In genomic region chr4:10873549-10873919, GRCm38 (mm10) we compare ENCODE assay signal across 8 mouse cellular contexts. TPM values are rescaled to one million over a fixed set of nuclear protein-coding genes. Genes with fewer than 3 reads are reported as not detected.
DNase-seq lines count a peak whose midpoint lies in the region; ATAC-seq and TF ChIP-seq lines count a peak whose summit lies in the region.

No protein-coding gene starts in this region.

- H3K9ac ChIP-seq in midbrain, embryonic 13.5 days (replicated peaks) = peak overlapping the region; percentile 11; the same call in 1 of the 2 replicates

- no peak for TF ChIP-seq POLR2A in cerebellum, adult 2 months (IDR thresholded peaks at IDR 0.05; ENCODE audit: borderline replicate concordance, insufficient read depth, low read length)

- no peaks in the 10 kb centered on the region for H3K27me3 ChIP-seq in cerebellum, adult 2 months (ENCODE audit: control insufficient read depth, insufficient read depth, low read length)
- H3K27me3 ChIP-seq in midbrain, embryonic 13.5 days = no peaks in the 10 kb centered on the region

- H3K4me1 ChIP-seq in cerebellum, adult 2 months (ENCODE audit: control insufficient read depth, insufficient read depth, low read length) = no peaks in the 10 kb centered on the region
- H3K4me1 ChIP-seq in midbrain, embryonic 13.5 days (replicated peaks) = peaks cover 16% of the 10 kb centered on the region

- ATAC-seq in inflammation-experienced regulatory T-cells, adult 6 months = peak; percentile 5
- peak; percentile 55 for ATAC-seq in midbrain, embryonic 13.5 days

- no peaks in the 10 kb centered on the region for H3K9me3 ChIP-seq in midbrain, embryonic 13.5 days

- peak overlapping the region; percentile 55 for H3K4me2 ChIP-seq in midbrain, embryonic 13.5 days (replicated peaks)

- no peak overlapping the region for H3K27ac ChIP-seq in cerebellum, adult 2 months (ENCODE audit: insufficient read depth, low read length)
- peak overlapping the region; percentile 99 for H3K27ac ChIP-seq in midbrain, embryonic 13.5 days

- no peaks in the 10 kb centered on the region for H3K36me3 ChIP-seq in midbrain, embryonic 13.5 days

- DNase-seq in cerebellum, adult 2 months = no peak
- DNase-seq in cerebellum, adult 11-12 months = no peak
- DNase-seq in right cerebral cortex, postnatal 4 days = peak; percentile 52
- DNase-seq in right cerebral cortex, adult 18-20 months = no peak
- no peak for DNase-seq in right cerebral cortex, postnatal 25 days
- no peak for DNase-seq in embryo, embryonic 9.5 days (ENCODE audit: extremely low spot score)

- H3K4me3 ChIP-seq in cerebellum, adult 2 months (replicated peaks; ENCODE audit: insufficient read depth, low read depth, low read length) = peak overlapping the region; percentile 81
- peak overlapping the region; percentile 86 for H3K4me3 ChIP-seq in midbrain, embryonic 13.5 days (replicated peaks)

- TF ChIP-seq CTCF in cerebellum, adult 2 months (IDR thresholded peaks at IDR 0.05; ENCODE audit: borderline replicate concordance, insufficient read depth, low read depth, low read length) = no peak

- 1% methylated on average over 8 of the region's 8 CpGs for WGBS in cerebellum, adult 2 months
- 1% methylated on average over 6 of the region's 8 CpGs for WGBS in midbrain, embryonic 13.5 days

RNA-seq across cellular contexts. Expression of gene 2610301B20Rik, which starts 0.8 kb away (rescaled TPM):
- polyA plus RNA-seq in cerebellum, adult 2 months (2012; rRNA removed) = 32.1 and 33.4 TPM in 2 replicates
- polyA plus RNA-seq in inflammation-experienced regulatory T-cells, adult 6 months (2017; shearing (Covaris generic)) = 10 to 100 TPM in 2 of 3 experiments, 1 to 10 TPM in 1; 9.1 to 12.0 (median 11.0) TPM
- 49.7 and 51.4 TPM in 2 replicates for polyA plus RNA-seq in midbrain, embryonic 13.5 days (2015; fragmentation: Nextera tagmentation; extraction: Ambion mirVana)
